Mouse (Mus musculus) C2C12 (cell line): ENCODE data around the gene Arhgap23.

Experiments
- CEBPB ChIP-seq: IDR thresholded peaks from one replicate; pipeline ENCODE4 v1.6.1; 2011; ENCODE audit warnings: low read depth, mild to moderate bottlenecking, control low read depth, moderate library complexity
- CTCF ChIP-seq: IDR thresholded peaks from one replicate; pipeline ENCODE4 v1.5.1; 2011; ENCODE audit not compliant: control insufficient read depth, insufficient read depth, insufficient read length
- FOSL1 ChIP-seq: IDR thresholded peaks from one replicate; pipeline ENCODE4 v1.8.0; 2011; ENCODE audit warnings: mild to moderate bottlenecking, low read length; ENCODE audit not compliant: poor library complexity, insufficient read depth, severe bottlenecking
- MAX ChIP-seq: IDR thresholded peaks from one replicate; pipeline ENCODE4 v1.6.1; 2011; ENCODE audit warnings: mild to moderate bottlenecking, control low read depth
- MYOD1 ChIP-seq: IDR thresholded peaks from one replicate; pipeline ENCODE4 v1.6.1; 2011; ENCODE audit warnings: low read depth; ENCODE audit not compliant: control insufficient read depth, insufficient read length
- MYOG ChIP-seq: IDR thresholded peaks from one replicate; pipeline ENCODE4 v1.6.1; 2011; ENCODE audit not compliant: control insufficient read depth, insufficient read length; ENCODE audit errors: extremely low read depth
- USF1 ChIP-seq: IDR thresholded peaks from one replicate; pipeline ENCODE4 v1.6.1; 2011; ENCODE audit warnings: low read depth, mild to moderate bottlenecking, control low read depth, moderate library complexity

- no peak for TF ChIP-seq CTCF
- TF ChIP-seq MAX, result no peak
- no peak for TF ChIP-seq MYOD1
- TF ChIP-seq CEBPB, result no peak
- no peak for TF ChIP-seq USF1
- TF ChIP-seq MYOG, result no peak
- no peak for TF ChIP-seq FOSL1
Observed at GRCm38 (mm10) chr11:97466444-97467160, 51.3 kb downstream of the Arhgap23 start.
